Mouse (Mus musculus): ENCODE results near the gene Ilkap.

Gene Ilkap

GRCm38 (mm10) chr1:91413898-91414594 lies 15.4 kb upstream of the Ilkap start, which contains the start of gene Hes6:
TSS of gene Hes6 (minus strand) at chr1:91414038.
- peak; percentile 30 to 38 for DNase-seq (ENCODE audit: low spot score in 2 of 2)

- no peak for DNase-seq (ENCODE audit: low spot score in 2 of 2)
Measured at GRCm38 (mm10) chr1:91413536-91413897, 14.9 kb upstream of the Ilkap start.

GRCm38 (mm10) chr1:91413030-91413506 lies 14.5 kb upstream of the Ilkap start:
- DNase-seq (ENCODE audit: low spot score in 2 of 2) = peak; percentile 92

GRCm38 (mm10) chr1:91412286-91413029 lies 13.8 kb upstream of the Ilkap start:
- DNase-seq (ENCODE audit: low spot score in 2 of 2) = peak in 1 of 2 experiments; percentile 2

- no peak for DNase-seq (ENCODE audit: low spot score in 2 of 2)
Measured at GRCm38 (mm10) chr1:91411631-91412285, 13.1 kb upstream of the Ilkap start.

- DNase-seq (ENCODE audit: low spot score in 2 of 2) = no peak
Measured at GRCm38 (mm10) chr1:91407819-91408218, 9.2 kb upstream of the Ilkap start.

GRCm38 (mm10) chr1:91405406-91406169 lies 7.0 kb upstream of the Ilkap start:
- DNase-seq (ENCODE audit: low spot score in 2 of 2) = peak in 1 of 2 experiments; percentile 8

- DNase-seq (ENCODE audit: low spot score in 2 of 2) = no peak
Measured at GRCm38 (mm10) chr1:91404976-91405375, 6.4 kb upstream of the Ilkap start.

GRCm38 (mm10) chr1:91397927-91398259 lies 722 bp downstream of the Ilkap start:
- no peak for DNase-seq (ENCODE audit: low spot score in 2 of 2)

GRCm38 (mm10) chr1:91390369-91390768 lies 8.2 kb downstream of the Ilkap start:
- DNase-seq (ENCODE audit: low spot score in 2 of 2) = no peak

- no peak for DNase-seq (ENCODE audit: low spot score in 2 of 2)
Measured at GRCm38 (mm10) chr1:91381091-91381471, 17.5 kb downstream of the Ilkap start.

- DNase-seq (ENCODE audit: low spot score in 2 of 2) = peak; percentile 60 to 71
Measured at GRCm38 (mm10) chr1:91380453-91381090, 18.0 kb downstream of the Ilkap start.

- no peak for DNase-seq (ENCODE audit: low spot score in 2 of 2)
Measured at GRCm38 (mm10) chr1:91373414-91373835, 25.2 kb downstream of the Ilkap start.

- DNase-seq (ENCODE audit: low spot score in 2 of 2) = no peak
Measured at GRCm38 (mm10) chr1:91370055-91370454, 28.6 kb downstream of the Ilkap start.

- DNase-seq (ENCODE audit: low spot score in 2 of 2) = no peak
Measured at GRCm38 (mm10) chr1:91369408-91369807, 29.2 kb downstream of the Ilkap start.

GRCm38 (mm10) chr1:91367295-91367694 lies 31.3 kb downstream of the Ilkap start:
- no peak for DNase-seq (ENCODE audit: low spot score in 2 of 2)

GRCm38 (mm10) chr1:91366215-91367108 lies 32.2 kb downstream of the Ilkap start, which contains the start of gene Erfe:
TSS of gene Erfe (plus strand) at chr1:91366430.
- peak; percentile 63 to 74 for DNase-seq (ENCODE audit: low spot score in 2 of 2)

- DNase-seq (ENCODE audit: low spot score in 2 of 2) = no peak
Measured at GRCm38 (mm10) chr1:91365816-91366214, 32.8 kb downstream of the Ilkap start.

- no peak for DNase-seq (ENCODE audit: low spot score in 2 of 2)
Measured at GRCm38 (mm10) chr1:91364822-91365644, 33.6 kb downstream of the Ilkap start.
